Mouse (Mus musculus) left cerebral cortex, postnatal 10 days (tissue): Measurements from ENCODE around the gene Thy1. TPM values are rescaled to one million over a fixed set of nuclear protein-coding genes. Genes with fewer than 3 reads are reported as not detected.
A peak's percentile ranks its signal among the peaks of the same experiment; 100 is the strongest.

Experiments used
- DNase-seq, 2 experiments: peaks; one replicate each; pipeline ENCODE4 v3.0.0; 2021 to 2022; ENCODE audit warnings: low spot score in 2 of 2, mixed read lengths in 1 of 2; ENCODE audit errors: extremely low spot score in 1 of 2
- intact Hi-C: fragments of 180-260 bp; cut with DNase I; formaldehyde crosslinking; loops from one replicate; pipeline ENCODE4 v1.15.1; 2025
- total RNA-seq, 2 experiments: library from RNA; stranded (reverse); gene quantifications; 2 replicates each; pipeline ENCODE4 v1.2.3; 2021

The Thy1 gene
- total RNA-seq, 2 experiments from 2014 or later: 704 to 725 TPM

GRCm38 (mm10) chr9:44031079-44031478, 12.1 kb upstream of the Thy1 start:
- intact Hi-C loops: no loop called here
- DNase-seq: no peak

- intact Hi-C loops: no loop called here
- DNase-seq: no peak
Measured at GRCm38 (mm10) chr9:44031946-44032345, 11.2 kb upstream of the Thy1 start.

- intact Hi-C loops: no loop called here
- DNase-seq: no peak
Measured at GRCm38 (mm10) chr9:44033317-44033716, 9.9 kb upstream of the Thy1 start.

- intact Hi-C loops: no loop called here
- no peak for DNase-seq
Measured at GRCm38 (mm10) chr9:44033957-44034727, 9.0 kb upstream of the Thy1 start.

- intact Hi-C loops: no loop called here
- no peak for DNase-seq
Measured at GRCm38 (mm10) chr9:44037106-44037505, 6.1 kb upstream of the Thy1 start.

- intact Hi-C loops: loop anchor here (5.0 kb wide), 2 partner anchors 39 to 54 kb away; no protein-coding TSS in a partner anchor
- DNase-seq: no peak
Measured at GRCm38 (mm10) chr9:44041511-44042395, 1.4 kb upstream of the Thy1 start.

- intact Hi-C loops: loop anchor here (5.0 kb wide), 2 partner anchors 40 to 55 kb away; no protein-coding TSS in a partner anchor
- no peak for DNase-seq
Measured at GRCm38 (mm10) chr9:44042396-44042680, 846 bp upstream of the Thy1 start.

- intact Hi-C loops: loop anchor here (5.0 kb wide), 2 partner anchors 42 to 57 kb away; no protein-coding TSS in a partner anchor
- peak in 1 of 2 experiments; percentile 67 for DNase-seq
Measured at GRCm38 (mm10) chr9:44043708-44044425, 683 bp downstream of the Thy1 start.

- intact Hi-C loops: loop anchor here (5.0 kb wide), 2 partner anchors 42 to 57 kb away; no protein-coding TSS in a partner anchor
Measured at GRCm38 (mm10) chr9:44044426-44045157, 1.4 kb downstream of the Thy1 start.

GRCm38 (mm10) chr9:44045158-44045883, 2.1 kb downstream of the Thy1 start:
- DNase-seq: no peak

More at GRCm38 (mm10) chr9:44044426-44045157, 1.4 kb downstream of the Thy1 start:
- peak in 1 of 2 experiments; percentile 38 for DNase-seq

GRCm38 (mm10) chr9:44045884-44046272, 2.7 kb downstream of the Thy1 start:
- no peak for DNase-seq
- intact Hi-C loops: no loop called here

More at GRCm38 (mm10) chr9:44045158-44045883, 2.1 kb downstream of the Thy1 start:
- intact Hi-C loops: no loop called here

GRCm38 (mm10) chr9:44046426-44046825, 3.2 kb downstream of the Thy1 start:
- intact Hi-C loops: no loop called here
- peak in 1 of 2 experiments; percentile 40 for DNase-seq

GRCm38 (mm10) chr9:44047071-44047470, 3.9 kb downstream of the Thy1 start:
- no peak for DNase-seq
- intact Hi-C loops: no loop called here

- DNase-seq: no peak
- intact Hi-C loops: no loop called here
Measured at GRCm38 (mm10) chr9:44047571-44048490, 4.6 kb downstream of the Thy1 start.

GRCm38 (mm10) chr9:44048541-44049380, 5.6 kb downstream of the Thy1 start:
- intact Hi-C loops: no loop called here
- DNase-seq: no peak
